Mouse (Mus musculus): ENCODE results near the gene Agbl4.

GRCm38 (mm10) chr4:110549223-110549622 is 151.8 kb downstream of the Agbl4 start:
- TF ChIP-seq CTCF (conservative IDR thresholded peaks at IDR 0.05 in 1 of 2, IDR thresholded peaks at IDR 0.05 in 1 of 2; ENCODE audit: low read depth in 2 of 2, low read length in 2 of 2) (no peak), POLR2A (IDR thresholded peaks at IDR 0.05; ENCODE audit: low read depth, low read length) (no peak), USF2 (conservative IDR thresholded peaks at IDR 0.05; ENCODE audit: low read depth, low read length) (no peak), CHD1 (IDR thresholded peaks at IDR 0.05; ENCODE audit: low read depth, low read length) (no peak), ZKSCAN1 (IDR thresholded peaks at IDR 0.05; ENCODE audit: borderline replicate concordance, low read depth, low read length) (no peak), ZNF384 (IDR thresholded peaks at IDR 0.05; ENCODE audit: low read depth, low read length) (no peak)
